Mouse (Mus musculus) T-helper 17 cell (primary cell): ENCODE data around the gene Aebp2.
"Not testable (repeated sequence)": the region's sequence is repeated elsewhere in the genome, so short reads cannot be mapped to it uniquely, and the experiment has no call there.

ENCODE experiments used
- in situ Hi-C, 2 experiments: fragments of 300-600 bp; cut with MboI, MseI; formaldehyde crosslinking; loops; 1 replicate in 1 of 2; 2 replicates in 1 of 2; pipeline ENCODE4 v1.15.1; 2025; ENCODE audit warnings: high pct_unique_total_duplicates in 2 of 2

The Aebp2 gene

DNA sequence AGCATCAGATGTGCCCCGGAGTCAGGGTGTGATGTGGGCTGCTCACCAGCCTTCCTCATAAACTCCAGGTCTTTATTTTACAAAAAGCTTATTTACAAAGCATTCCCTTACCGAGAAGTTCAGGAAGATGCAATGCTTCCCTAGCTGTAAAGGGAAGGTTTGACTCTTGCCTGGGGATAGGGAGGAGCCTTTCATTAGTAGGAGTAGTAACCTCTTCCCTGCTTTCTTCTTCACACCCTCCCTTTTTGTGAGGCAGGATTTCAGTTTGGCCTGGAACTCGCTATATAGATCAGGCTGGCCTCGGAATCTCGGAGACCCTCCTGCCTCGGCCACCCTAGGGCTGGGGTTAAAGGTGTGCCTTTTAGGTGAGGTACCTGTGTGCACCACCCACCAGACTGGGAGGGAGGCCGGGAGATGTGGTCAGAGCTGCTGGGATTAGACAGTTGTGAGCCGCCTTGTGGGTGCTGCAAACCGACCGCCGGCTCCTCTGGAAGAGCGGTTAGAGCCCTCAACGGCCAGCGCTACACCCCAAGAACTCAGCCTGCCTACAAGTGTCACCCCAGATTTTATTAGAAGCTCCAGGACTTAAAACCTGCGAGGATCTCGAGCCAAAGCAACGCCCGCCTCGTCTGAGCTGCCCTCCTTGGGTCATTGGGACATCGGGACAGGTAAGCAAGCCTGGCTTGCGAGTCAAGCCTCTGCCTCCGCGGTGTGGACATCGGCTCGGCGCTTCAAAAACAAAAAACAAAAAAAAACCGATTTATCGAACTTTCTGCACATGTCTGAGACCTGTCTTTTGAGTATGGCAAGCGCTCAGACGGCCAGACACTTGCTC lies at the start of gene Aebp2:
Aebp2 (plus strand) TSS at position 273 of the 835 bp plus-strand sequence.
- in situ Hi-C loops: no loop called here

DNA sequence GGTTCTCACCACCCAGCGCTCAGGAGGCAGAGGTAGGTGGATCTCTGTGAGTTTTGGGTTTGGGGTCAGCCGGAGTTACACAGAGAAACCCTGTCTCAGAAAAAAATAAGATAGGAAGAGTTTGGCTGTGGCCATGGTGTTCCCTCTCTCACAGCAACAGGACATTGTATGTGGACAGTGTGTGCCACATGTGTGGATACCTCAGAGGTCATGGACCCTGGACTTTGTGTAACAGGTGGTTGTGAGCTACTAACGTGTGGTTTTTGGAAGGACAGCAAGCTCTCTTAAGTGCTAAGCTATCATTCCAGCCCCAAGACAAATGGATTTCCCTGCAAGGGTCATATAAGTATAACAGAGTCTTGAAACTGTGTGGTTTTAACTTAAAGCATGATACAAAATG lies 47.5 kb upstream of the Aebp2 start:
- in situ Hi-C loops: no loop called here

DNA sequence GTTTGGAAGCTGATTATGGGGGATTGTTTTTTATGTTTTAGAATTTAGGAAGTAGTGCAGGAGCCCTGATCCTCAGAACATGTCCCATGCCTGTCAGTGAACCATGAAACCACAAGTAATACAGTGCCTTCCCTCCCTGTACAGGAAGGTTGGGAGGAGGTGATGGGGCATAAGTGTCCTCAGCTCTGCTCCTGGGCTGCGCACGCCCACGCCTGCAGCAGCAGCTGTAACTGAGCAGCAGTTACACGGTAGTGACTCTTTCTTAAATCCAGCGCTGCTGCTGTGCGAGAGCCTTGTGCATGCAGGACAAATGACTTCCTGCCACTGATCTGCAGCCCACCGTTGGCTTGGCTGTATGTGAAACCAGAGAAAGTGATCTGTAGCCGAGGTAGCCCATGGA lies 46.3 kb upstream of the Aebp2 start:
- in situ Hi-C loops: no loop called here

DNA sequence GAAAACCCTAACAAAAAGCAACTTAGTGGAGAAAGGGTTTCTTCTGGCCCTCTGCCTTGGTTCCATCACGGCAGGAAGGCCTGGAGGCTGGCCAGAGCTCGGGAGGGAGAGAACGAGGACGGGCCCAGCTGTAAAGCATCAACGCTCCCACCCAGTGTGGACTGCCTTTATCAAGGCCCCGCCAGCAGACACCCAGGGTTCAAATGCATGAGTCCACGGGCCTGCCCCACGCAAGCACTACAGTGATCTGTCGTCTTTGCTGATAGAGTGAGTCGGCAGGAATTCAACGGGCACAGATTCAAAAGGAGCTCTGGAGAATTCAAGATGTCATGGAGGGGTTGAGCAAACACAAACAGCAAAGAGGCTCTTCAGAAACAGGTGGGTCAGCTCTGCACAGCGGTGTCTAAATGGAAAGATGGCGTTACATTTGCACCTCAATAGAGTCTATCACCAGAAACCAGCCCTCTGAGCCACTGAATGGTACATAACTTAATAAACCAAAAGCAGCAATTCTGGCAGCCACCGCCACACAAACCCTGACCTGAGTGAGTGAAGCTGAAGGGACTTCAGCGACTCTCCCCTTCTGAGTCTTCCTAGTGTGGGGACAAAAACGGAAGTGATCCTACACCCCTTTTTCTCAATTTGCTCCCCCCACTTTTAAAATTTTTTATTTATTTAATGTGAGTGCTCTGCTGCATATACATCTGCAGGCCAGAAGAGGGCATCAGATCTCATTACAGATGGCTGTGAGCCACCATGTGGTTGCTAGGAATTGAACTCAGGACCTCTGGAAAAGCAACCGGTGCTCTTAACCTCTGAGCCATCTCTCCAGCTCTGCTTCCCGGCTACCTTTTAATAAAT lies 45.3 kb upstream of the Aebp2 start:
- in situ Hi-C loops: no loop called here

DNA sequence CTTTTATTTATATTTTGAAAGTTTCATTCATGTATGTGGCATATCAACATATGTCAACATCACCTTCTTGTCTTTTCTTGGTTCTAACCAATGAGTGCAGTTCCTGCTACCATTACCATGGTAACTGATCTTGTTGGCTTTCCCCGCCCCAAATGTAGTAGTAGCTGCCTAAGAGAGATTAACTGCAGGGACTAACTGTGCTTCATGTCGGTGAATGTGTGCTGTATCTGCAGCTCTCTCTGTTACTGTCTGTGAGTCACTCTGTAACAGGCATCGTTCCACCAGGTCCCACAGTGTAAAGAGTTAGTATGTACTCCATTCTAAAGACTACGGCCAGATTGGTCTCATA lies 44.7 kb upstream of the Aebp2 start:
- in situ Hi-C loops: no loop called here

DNA sequence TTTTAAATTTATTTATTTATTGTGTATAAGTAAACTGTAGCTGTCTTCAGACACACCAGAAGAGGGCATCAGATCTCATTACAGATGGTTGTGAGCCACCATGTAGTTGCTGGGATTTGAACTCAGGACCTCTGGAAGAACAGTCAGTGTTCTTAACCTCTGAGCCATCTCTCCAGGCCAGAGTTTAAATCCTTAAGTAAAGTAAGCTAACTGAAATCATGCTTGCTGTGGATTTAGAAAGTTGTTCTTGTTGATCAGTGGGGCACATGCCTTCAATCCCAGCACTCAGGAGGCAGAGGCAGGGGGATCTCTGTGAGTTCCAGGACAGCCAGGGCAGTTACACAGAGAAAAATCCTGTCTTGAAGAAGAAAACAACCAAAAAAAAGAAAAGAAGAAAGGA lies 43.5 kb upstream of the Aebp2 start:
- in situ Hi-C loops: not testable (repeated sequence)

DNA sequence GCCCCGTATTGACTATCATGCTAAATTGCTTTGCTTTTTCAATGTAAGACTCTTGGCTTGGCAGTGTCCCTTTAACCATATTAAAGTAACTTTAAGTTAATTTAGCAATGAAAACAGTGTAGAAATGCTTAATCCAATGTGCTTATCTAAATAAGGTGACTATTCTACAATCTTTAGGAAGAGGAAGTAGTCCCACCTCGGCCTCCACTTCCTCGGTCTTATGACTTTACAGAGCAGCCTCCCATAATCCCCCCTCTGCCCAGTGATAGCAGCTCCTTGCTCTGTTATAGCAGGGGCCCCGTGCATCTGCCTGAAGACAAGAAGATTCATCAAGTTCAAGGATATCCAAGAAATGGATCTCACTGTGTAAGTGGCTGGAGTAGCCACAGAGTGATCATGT lies 42.3 kb upstream of the Aebp2 start:
- in situ Hi-C loops: no loop called here

DNA sequence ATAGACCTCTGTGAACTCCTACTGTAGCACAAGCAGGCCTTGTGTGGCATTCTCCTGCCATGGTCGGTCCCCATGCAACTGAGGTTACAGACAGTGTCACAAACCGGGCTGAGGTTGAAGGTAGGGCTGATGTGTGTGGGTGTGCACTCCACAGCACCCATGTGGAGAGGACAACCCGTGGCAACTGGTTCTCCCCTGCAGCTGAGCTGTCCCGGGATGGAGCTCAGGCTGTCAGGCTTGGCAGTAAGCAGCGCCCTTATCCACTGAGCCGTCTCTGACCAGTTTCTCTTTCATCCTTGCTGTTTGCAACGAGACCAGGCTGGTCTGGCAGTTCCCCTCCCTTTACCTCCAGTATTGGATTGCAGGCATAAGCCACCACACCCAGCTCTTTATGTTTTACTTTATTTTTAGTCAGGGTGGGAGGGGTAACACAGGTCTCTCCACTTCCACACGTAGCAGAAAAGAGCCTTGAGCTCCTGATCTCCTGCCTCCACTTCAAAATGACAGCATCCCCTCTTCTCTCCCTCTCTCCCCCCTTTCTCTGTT lies 35.7 kb upstream of the Aebp2 start:
- in situ Hi-C loops: no loop called here

DNA sequence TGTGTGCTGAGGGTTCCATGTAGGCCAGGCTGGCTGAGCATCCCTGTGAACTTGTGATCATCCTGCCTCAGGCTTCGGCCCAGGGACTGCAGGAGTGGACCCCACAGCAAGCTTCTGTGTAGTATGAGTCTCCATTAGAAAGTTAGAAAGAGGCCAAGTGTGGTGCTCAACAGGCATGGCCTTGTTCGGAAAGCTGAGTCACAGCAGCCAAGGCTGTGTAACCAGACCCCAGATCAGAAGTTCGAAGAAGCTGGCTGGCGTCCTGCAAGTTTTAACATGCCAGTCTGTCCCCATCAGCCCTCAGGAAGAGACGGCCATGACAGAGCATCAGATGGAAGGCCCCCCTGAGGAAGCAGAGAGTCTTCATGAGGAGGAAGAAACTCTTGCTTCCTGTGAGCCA lies 31.1 kb upstream of the Aebp2 start:
- in situ Hi-C loops: no loop called here

DNA sequence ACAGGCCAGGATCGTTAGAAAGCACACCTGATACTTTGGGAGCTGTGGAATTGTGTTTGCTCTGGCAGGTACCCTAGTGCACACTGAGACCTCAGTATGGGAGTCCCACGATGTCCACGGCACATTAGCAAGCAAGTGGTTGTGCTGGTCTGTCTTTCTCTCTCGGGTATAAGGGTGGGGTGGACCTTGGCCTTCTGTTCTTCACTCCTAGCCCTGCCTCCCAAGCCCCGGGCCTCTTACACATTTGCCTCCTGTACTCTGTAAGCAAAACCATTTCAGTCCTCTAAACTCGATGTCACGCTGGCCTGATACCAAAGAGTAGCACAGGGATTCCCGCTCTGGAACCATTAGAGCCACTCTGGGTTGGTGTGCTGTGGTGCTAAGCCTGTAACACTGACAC lies 29.8 kb upstream of the Aebp2 start:
- in situ Hi-C loops: no loop called here

DNA sequence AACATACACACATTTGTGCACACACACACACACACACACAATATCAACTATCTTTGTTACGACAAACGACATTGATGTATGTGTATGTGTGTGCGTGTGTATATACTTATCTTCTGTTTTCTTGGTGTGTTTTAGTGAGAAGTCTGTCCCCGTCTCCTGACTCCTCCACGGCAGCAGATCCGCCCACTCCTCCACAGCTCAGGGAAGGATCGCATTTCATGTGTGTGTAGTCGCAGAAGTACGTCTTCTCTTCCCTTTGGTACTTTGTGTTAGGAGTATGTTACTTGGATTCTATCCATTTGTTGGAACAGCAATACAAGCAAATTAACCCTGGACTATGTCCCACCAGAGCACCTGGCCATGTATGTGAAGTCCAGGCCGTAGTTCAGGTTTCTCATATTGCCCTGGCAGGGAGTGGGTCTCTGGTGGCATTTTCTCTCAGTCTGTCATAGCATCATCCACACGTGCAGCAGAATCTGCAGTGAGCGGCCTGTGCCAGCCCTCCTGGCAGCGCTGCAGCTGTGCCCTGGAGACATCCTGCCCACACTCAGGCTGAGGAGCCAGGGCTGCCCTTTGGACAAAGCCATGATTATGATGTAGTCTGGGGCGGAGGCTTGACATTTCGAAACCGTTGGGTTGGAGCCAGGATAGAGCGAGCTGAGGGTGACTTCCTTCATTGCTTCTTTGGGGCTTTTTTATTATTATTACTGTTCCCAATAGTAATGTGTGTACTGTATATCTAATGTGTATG lies 28.9 kb upstream of the Aebp2 start:
- in situ Hi-C loops: no loop called here

DNA sequence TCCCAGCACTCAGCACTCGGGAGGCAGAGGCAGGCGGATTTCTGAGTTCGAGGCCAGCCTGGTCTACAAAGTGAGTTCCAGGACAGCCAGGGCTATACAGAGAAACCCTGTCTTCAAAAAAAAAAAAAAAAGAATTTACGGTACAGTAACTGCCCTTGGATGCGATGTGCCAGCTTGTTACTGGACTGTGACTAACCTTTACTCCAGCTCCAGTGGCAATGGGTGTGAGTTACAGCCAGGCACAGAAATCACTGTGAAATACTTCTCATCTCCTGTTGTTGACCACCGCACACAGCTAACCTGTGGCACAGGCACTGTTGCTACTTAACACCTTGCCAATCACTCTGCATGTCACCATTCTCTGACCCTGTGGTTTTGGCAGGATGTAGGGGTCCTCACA lies 26.9 kb upstream of the Aebp2 start:
- in situ Hi-C loops: not testable (repeated sequence)

DNA sequence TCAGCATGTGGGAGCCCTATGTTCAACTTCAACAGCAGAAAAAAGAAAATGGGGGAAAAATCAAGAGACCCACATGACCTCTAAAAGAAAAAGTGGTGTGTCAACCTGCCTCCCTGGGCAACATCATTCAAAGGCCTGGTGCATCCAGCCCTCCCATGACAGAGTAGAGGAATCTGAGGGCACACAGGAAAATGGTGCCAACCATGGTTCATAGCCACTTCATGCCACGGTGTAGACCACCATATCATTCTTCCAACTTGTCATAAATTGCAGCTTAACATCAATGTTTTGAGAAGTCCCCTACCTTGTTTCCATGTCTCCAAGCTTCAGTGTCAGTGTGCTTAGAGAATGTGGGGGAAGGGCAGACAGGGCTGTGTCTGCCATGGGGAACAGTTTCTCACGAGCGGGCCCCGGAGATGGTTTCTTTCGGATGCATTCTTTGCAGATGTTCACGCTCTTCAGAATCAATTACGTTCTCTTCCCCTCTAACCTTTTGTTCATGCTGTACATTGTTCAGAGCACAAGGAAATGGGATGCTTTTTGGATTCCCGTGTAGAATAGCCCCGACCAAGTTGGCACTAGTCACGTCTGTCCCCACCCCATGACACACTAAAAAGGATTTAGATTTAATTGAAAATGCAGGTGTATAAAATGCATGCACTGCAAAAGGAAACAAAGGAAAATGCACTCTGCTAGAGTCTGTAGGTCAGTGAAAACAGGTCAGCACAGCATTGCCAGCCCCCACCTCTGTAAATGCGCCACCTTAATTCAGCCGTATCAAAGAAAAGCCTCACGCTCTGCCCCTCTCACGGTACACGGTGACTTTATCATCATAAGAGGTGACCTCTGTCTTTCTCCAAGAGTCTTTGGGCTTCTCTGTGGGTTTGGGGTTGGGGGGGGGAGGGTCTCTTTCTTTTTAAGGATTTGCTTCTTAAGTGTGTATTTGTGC lies 24.8 kb upstream of the Aebp2 start:
- in situ Hi-C loops: no loop called here

DNA sequence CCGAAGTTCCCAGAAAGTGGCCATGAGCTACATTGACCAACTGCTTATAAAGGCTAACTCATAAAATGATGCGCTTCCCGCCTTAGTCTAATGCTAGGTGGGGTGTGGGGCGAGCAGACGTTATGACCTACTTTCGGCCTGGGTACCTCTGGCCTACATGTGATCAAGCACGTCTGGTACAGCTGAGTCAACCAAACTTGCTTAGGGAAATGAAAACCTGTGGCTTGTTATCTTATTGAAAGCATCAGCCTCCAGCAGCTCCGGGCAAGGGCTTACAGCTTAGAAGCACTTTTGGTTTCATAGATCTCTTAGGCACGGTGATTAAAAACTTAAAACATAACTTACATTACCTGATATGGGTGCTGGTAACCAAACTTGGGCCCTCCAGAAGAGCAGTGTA lies 23.9 kb upstream of the Aebp2 start:
- in situ Hi-C loops: no loop called here

DNA sequence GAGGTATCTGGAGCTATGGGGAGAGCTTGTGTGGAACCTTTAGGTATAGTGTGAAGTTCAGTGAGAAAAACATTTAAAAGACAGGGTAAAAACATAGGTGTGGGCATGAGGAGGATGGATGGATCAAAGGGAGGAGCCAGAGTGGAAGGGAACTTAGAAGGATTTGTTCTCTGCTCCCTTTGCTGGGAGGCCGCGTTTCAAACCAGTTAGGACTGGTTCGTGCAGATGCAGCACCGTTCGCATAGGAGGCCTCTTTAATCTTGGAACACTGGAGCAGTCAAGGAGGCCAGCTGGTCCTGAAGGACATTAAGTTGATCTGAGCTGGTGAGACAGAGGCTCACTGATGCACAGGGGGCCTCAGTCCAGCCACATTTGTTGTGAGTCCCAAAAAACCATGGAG lies 23.1 kb upstream of the Aebp2 start:
- in situ Hi-C loops: no loop called here

DNA sequence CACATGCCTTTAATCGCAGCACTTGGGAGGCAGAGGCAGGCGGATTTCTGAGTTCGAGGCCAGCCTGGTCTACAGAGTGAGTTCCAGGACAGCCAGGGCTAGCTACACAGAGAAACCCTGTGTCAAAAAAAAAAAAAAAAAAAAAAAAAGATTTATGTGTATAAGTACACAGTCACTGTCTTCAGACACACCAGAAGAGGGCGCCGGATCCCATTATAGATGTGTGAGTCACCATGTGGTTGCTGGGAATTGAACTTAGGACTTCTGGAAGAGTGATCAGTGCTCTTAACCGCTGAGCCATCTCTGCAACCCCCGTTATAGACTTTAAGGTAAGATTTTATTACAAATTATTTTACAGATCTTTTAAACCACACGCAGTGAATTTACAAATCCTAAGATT lies 21.8 kb upstream of the Aebp2 start:
- in situ Hi-C loops: not testable (repeated sequence)

DNA sequence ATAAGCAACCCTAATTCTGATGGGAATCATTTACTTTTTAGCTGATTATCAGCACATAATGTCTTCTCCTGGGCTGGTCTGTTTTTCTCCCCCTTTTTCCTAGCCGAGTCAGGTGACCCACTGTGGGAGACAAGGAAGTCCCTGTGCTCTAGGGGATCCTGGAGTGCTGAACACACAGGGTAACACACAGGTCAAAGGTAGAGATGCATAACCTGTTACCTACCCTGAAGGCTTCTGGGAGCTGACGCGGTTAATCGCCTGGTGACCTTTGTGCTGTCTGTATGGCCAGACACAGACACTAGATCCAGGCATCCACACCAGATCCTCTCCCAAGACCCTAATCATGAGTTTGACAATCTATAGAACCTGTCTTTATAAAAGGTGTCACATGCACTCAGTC lies 21.3 kb upstream of the Aebp2 start:
- in situ Hi-C loops: no loop called here

DNA sequence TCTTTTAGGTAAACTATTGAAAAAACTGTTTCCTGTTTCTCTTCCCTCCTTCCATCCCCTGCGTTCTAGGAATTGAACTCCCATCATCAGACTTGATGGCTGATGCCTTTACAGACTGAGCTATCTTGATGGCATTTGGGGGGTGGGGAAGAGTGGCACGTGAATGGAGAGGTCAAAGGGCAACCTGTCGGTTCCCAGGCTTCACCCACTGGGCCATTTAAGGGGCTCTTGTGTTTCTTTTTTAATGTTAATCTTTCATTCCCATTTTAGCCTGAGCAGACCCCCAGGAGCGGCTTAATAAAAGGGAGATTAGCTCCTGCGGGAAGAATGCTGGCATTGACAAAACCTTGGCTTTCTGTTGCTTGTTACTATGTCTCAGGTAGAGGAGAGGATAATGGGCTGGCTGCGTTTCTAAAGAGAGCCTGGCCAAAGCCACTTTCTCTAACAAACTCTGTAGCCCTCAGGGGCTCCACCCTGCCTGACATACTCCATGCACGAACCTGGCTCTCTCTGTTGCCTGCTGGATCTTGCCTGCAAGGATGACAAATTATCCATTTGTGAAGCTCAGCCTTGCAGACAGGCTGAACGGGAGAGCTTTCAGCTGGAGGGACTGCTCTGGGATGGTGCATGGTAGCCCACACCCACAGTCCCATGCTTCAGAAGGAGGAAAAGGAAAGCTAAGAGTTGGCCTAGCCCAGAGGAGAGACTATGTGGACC lies 19.1 kb upstream of the Aebp2 start:
- in situ Hi-C loops: no loop called here

DNA sequence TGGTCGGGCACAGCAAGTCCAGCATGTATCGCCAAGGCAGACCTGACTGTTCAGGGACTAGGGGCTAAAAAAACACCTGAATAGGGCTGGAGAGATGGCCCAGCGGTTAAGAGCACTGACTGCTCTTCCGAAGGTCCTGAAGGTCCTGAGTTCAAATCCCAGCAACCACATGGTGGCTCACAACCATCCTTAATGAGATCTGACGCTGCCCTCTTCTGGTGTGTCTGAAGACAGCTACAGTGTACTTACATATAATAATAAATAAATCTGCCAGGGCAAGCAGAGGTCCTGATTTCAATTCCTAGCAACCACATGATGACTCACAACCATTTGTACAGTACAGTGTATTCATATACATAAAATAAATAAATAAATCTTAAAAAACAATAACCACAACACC lies 17.3 kb upstream of the Aebp2 start:
- in situ Hi-C loops: not testable (repeated sequence)

DNA sequence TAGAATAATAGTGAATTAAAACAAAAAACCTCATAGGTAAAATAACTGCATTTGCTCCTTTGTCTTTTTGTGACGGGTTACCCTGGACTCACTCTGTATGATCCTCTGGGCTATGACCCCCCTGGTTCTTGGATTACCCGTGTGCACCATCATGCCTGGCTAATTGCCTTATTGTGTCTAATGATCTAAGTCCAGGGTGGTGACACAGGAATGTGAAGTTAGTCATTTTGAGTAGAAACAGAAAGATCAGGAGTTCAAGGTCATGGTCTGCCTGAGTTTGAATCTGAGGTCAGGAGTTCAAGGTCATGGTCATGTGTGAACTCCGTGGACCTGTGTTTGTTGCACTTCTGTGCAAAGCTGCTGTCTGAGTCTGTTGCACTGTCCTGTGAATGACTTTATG lies 16.7 kb upstream of the Aebp2 start:
- in situ Hi-C loops: no loop called here
